Mouse (Mus musculus): ENCODE results near the gene Mei1. TPM values are rescaled to one million over a fixed set of nuclear protein-coding genes. Genes with fewer than 3 reads are reported as not detected.

Mei1 gene
- polyA plus RNA-seq, 1 experiment from 2014 or later: not detected

GRCm38 (mm10) chr15:82158243-82159035 is 88.6 kb downstream of the Mei1 start:
- peaks cover 45% of the 10 kb centered on the region for H3K4me1 ChIP-seq
- no peaks in the 10 kb centered on the region for H3K27me3 ChIP-seq (replicated peaks)
- H3K36me3 ChIP-seq: no peaks in the 10 kb centered on the region
- H3K4me3 ChIP-seq (replicated peaks): no peak overlapping the region
- no peak overlapping the region for H3K9ac ChIP-seq
- H3K4me2 ChIP-seq: peak overlapping the region; percentile 26; the same call in 1 of the 2 replicates
- no peak; the same call in 1 of the 2 replicates for ATAC-seq (ENCODE audit: insufficient read depth, low FRiP score, low read depth)
- no peaks in the 10 kb centered on the region for H3K9me3 ChIP-seq
- 37% methylated on average over 17 of the region's 17 CpGs for WGBS
- peak overlapping the region; percentile 77 for H3K27ac ChIP-seq

GRCm38 (mm10) chr15:82159471-82159870 is 89.7 kb downstream of the Mei1 start:
- H3K27ac ChIP-seq: peak overlapping the region; percentile 77; the same call in 1 of the 2 replicates
- 73% methylated on average over 9 of the region's 9 CpGs for WGBS

GRCm38 (mm10) chr15:82160731-82161640 is 91.2 kb downstream of the Mei1 start:
- WGBS: 57% methylated on average over 11 of the region's 11 CpGs
- H3K9me3 ChIP-seq: no peaks in the 10 kb centered on the region
- H3K4me1 ChIP-seq: peaks cover 53% of the 10 kb centered on the region
- 0 out of 2 replicates have a peak overlapping the region, but pooled peaks have one; percentile 18 for H3K27ac ChIP-seq
- H3K36me3 ChIP-seq: no peaks in the 10 kb centered on the region
- no peak overlapping the region for H3K4me2 ChIP-seq
- no peaks in the 10 kb centered on the region for H3K27me3 ChIP-seq (replicated peaks)
- no peak overlapping the region for H3K4me3 ChIP-seq (replicated peaks)
- H3K9ac ChIP-seq: no peak overlapping the region
- ATAC-seq (ENCODE audit: insufficient read depth, low FRiP score, low read depth): no peak

More at GRCm38 (mm10) chr15:82159471-82159870, 89.7 kb downstream of the Mei1 start:
- Histone ChIP-seq H3K4me2 (no peak overlapping the region), H3K4me1 (peaks cover 52% of the 10 kb centered on the region), H3K9ac (no peak overlapping the region), H3K36me3 (no peaks in the 10 kb centered on the region), H3K4me3 (replicated peaks) (no peak overlapping the region), H3K9me3 (no peaks in the 10 kb centered on the region), H3K27me3 (replicated peaks) (no peaks in the 10 kb centered on the region)
- ATAC-seq (ENCODE audit: insufficient read depth, low FRiP score, low read depth): no peak

- H3K9me3 ChIP-seq: no peaks in the 10 kb centered on the region
- H3K9ac ChIP-seq: no peak overlapping the region
- no peaks in the 10 kb centered on the region for H3K27me3 ChIP-seq (replicated peaks)
- no peak for ATAC-seq (ENCODE audit: insufficient read depth, low FRiP score, low read depth)
- H3K27ac ChIP-seq: no peak overlapping the region
- no peak overlapping the region for H3K4me3 ChIP-seq (replicated peaks)
- no peak overlapping the region for H3K4me2 ChIP-seq
- 81% methylated on average over 12 of the region's 12 CpGs for WGBS
- H3K36me3 ChIP-seq: no peaks in the 10 kb centered on the region
- H3K4me1 ChIP-seq: peaks cover 60% of the 10 kb centered on the region
Observed at GRCm38 (mm10) chr15:82161965-82162600, 92.3 kb downstream of the Mei1 start.

- WGBS: 82% methylated on average over 10 of the region's 10 CpGs
- Histone ChIP-seq H3K27ac (peak overlapping the region; percentile 80), H3K27me3 (replicated peaks) (no peaks in the 10 kb centered on the region), H3K9me3 (no peaks in the 10 kb centered on the region), H3K4me2 (0 out of 2 replicates have a peak overlapping the region, but pooled peaks have one; percentile 4), H3K36me3 (no peaks in the 10 kb centered on the region), H3K4me1 (peaks cover 51% of the 10 kb centered on the region), H3K9ac (no peak overlapping the region), H3K4me3 (replicated peaks) (no peak overlapping the region)
- no peak for ATAC-seq (ENCODE audit: insufficient read depth, low FRiP score, low read depth)
Observed at GRCm38 (mm10) chr15:82163356-82164060, 93.7 kb downstream of the Mei1 start.

- Histone ChIP-seq H3K4me2 (0 out of 2 replicates have a peak overlapping the region, but pooled peaks have one; percentile 4), H3K36me3 (no peaks in the 10 kb centered on the region), H3K9ac (no peak overlapping the region), H3K4me1 (peaks cover 47% of the 10 kb centered on the region), H3K27me3 (replicated peaks) (no peaks in the 10 kb centered on the region), H3K9me3 (no peaks in the 10 kb centered on the region), H3K4me3 (replicated peaks) (no peak overlapping the region), H3K27ac (peak overlapping the region; percentile 80)
- peak; percentile 77 for ATAC-seq (ENCODE audit: insufficient read depth, low FRiP score, low read depth)
- WGBS: 45% methylated on average over 4 of the region's 4 CpGs
Observed at GRCm38 (mm10) chr15:82164061-82164399, 94.2 kb downstream of the Mei1 start.

- H3K9me3 ChIP-seq: no peaks in the 10 kb centered on the region
- H3K27ac ChIP-seq: peak overlapping the region; percentile 80
- H3K4me3 ChIP-seq (replicated peaks): no peak overlapping the region
- ATAC-seq (ENCODE audit: insufficient read depth, low FRiP score, low read depth): peak; percentile 65
- 0 out of 2 replicates have a peak overlapping the region, but pooled peaks have one; percentile 4 for H3K4me2 ChIP-seq
- H3K27me3 ChIP-seq (replicated peaks): no peaks in the 10 kb centered on the region
- H3K4me1 ChIP-seq: peaks cover 43% of the 10 kb centered on the region
- H3K9ac ChIP-seq: no peak overlapping the region
- no peaks in the 10 kb centered on the region for H3K36me3 ChIP-seq
- 56% methylated on average over 7 of the region's 7 CpGs for WGBS
Observed at GRCm38 (mm10) chr15:82164496-82164895, 94.7 kb downstream of the Mei1 start.

GRCm38 (mm10) chr15:82165332-82166239 is 95.8 kb downstream of the Mei1 start:
- H3K9ac ChIP-seq: no peak overlapping the region
- H3K9me3 ChIP-seq: no peaks in the 10 kb centered on the region
- H3K4me3 ChIP-seq (replicated peaks): no peak overlapping the region
- peaks cover 41% of the 10 kb centered on the region for H3K4me1 ChIP-seq
- H3K4me2 ChIP-seq: peak overlapping the region; percentile 29; the same call in 1 of the 2 replicates
- peak overlapping the region; percentile 83 for H3K27ac ChIP-seq
- WGBS: 51% methylated on average over 8 of the region's 8 CpGs
- ATAC-seq (ENCODE audit: insufficient read depth, low FRiP score, low read depth): peak; percentile 51
- peaks cover 9% of the 10 kb centered on the region for H3K36me3 ChIP-seq
- no peaks in the 10 kb centered on the region for H3K27me3 ChIP-seq (replicated peaks)

GRCm38 (mm10) chr15:82166240-82167100 is 96.7 kb downstream of the Mei1 start:
- Histone ChIP-seq H3K4me1 (peaks cover 32% of the 10 kb centered on the region), H3K4me2 (peak overlapping the region; percentile 29), H3K36me3 (peaks cover 18% of the 10 kb centered on the region), H3K9ac (no peak overlapping the region), H3K4me3 (replicated peaks) (no peak overlapping the region), H3K9me3 (no peaks in the 10 kb centered on the region), H3K27me3 (replicated peaks) (no peaks in the 10 kb centered on the region), H3K27ac (peak overlapping the region; percentile 83)
- 42% methylated on average over 22 of the region's 22 CpGs for WGBS
- ATAC-seq (ENCODE audit: insufficient read depth, low FRiP score, low read depth): no peak
